Mouse (Mus musculus): ENCODE measurements at regions not wholly inside any gene's neighbourhood (a gene's known extent, or its start where the extent isn't known, plus 50 kb on each side); places are given as distances from the start of the nearest gene placed in this dataset.
"Not testable (repeated sequence)": the region's sequence is repeated elsewhere in the genome, so short reads cannot be mapped to it uniquely, and the experiment has no call there.

- DNase-seq (ENCODE audit: low spot score) (no peak), ATAC-seq (ENCODE audit: low FRiP score, low read depth) (no peak)
- no peaks in the 10 kb centered on the region for H3K9me3 ChIP-seq (ENCODE audit: control insufficient read depth, low read length)
- H3K4me1 ChIP-seq (ENCODE audit: control insufficient read depth, insufficient read depth, low read length): no peaks in the 10 kb centered on the region
- no peak overlapping the region for H3K9ac ChIP-seq (ENCODE audit: low read depth, low read length, severe bottlenecking)
- no peak overlapping the region for H3K27ac ChIP-seq (replicated peaks; ENCODE audit: low read depth, low read length)
- H3K36me3 ChIP-seq (ENCODE audit: control insufficient read depth, insufficient read depth, low read length): no peaks in the 10 kb centered on the region
- H3K4me2 ChIP-seq (replicated peaks; ENCODE audit: low read depth, low read length, severe bottlenecking): no peak overlapping the region
- H3K27me3 ChIP-seq (ENCODE audit: control insufficient read depth, insufficient read depth, low read length): no peaks in the 10 kb centered on the region
- H3K4me3 ChIP-seq (replicated peaks; ENCODE audit: low read length): no peak overlapping the region
- TF ChIP-seq POLR2A (IDR thresholded peaks at IDR 0.05; ENCODE audit: borderline replicate concordance, extremely low read depth, insufficient read depth, insufficient read length): no peak
- WGBS: 76% methylated on average over 8 of the region's 8 CpGs
Observed at GRCm38 (mm10) chr1:83970641-83971285, 393.2 kb downstream of the Pid1 start.

GRCm38 (mm10) chr1:83964631-83965030, 399.3 kb downstream of the Pid1 start:
- H3K27ac ChIP-seq (replicated peaks; ENCODE audit: low read depth, low read length); H3K4me1 ChIP-seq (ENCODE audit: control insufficient read depth, insufficient read depth, low read length); H3K4me2 ChIP-seq (replicated peaks; ENCODE audit: low read depth, low read length, severe bottlenecking); H3K36me3 ChIP-seq (ENCODE audit: control insufficient read depth, insufficient read depth, low read length); H3K27me3 ChIP-seq (ENCODE audit: control insufficient read depth, insufficient read depth, low read length); H3K9me3 ChIP-seq (ENCODE audit: control insufficient read depth, low read length); H3K9ac ChIP-seq (ENCODE audit: low read depth, low read length, severe bottlenecking); H3K4me3 ChIP-seq (replicated peaks; ENCODE audit: low read length); ATAC-seq (ENCODE audit: low FRiP score, low read depth); DNase-seq (ENCODE audit: low spot score): not testable (repeated sequence)

- H3K9ac ChIP-seq (ENCODE audit: low read depth, low read length, severe bottlenecking): no peak overlapping the region
- H3K27ac ChIP-seq (replicated peaks; ENCODE audit: low read depth, low read length): no peak overlapping the region
- WGBS: 94% methylated on average over 2 of the region's 2 CpGs
- no peak overlapping the region for H3K4me2 ChIP-seq (replicated peaks; ENCODE audit: low read depth, low read length, severe bottlenecking)
- no peaks in the 10 kb centered on the region for H3K4me1 ChIP-seq (ENCODE audit: control insufficient read depth, insufficient read depth, low read length)
- ATAC-seq (ENCODE audit: low FRiP score, low read depth) (no peak), DNase-seq (ENCODE audit: low spot score) (no peak)
- H3K9me3 ChIP-seq (ENCODE audit: control insufficient read depth, low read length): no peaks in the 10 kb centered on the region
- no peak overlapping the region for H3K4me3 ChIP-seq (replicated peaks; ENCODE audit: low read length)
- H3K36me3 ChIP-seq (ENCODE audit: control insufficient read depth, insufficient read depth, low read length): no peaks in the 10 kb centered on the region
- TF ChIP-seq POLR2A (IDR thresholded peaks at IDR 0.05; ENCODE audit: borderline replicate concordance, extremely low read depth, insufficient read depth, insufficient read length): no peak
- no peaks in the 10 kb centered on the region for H3K27me3 ChIP-seq (ENCODE audit: control insufficient read depth, insufficient read depth, low read length)
Observed at GRCm38 (mm10) chr1:83961761-83962160, 402.2 kb downstream of the Pid1 start.

- Histone ChIP-seq H3K9me3 (ENCODE audit: control insufficient read depth, low read length) (no peaks in the 10 kb centered on the region), H3K27ac (replicated peaks; ENCODE audit: low read depth, low read length) (no peak overlapping the region), H3K36me3 (ENCODE audit: control insufficient read depth, insufficient read depth, low read length) (no peaks in the 10 kb centered on the region), H3K9ac (ENCODE audit: low read depth, low read length, severe bottlenecking) (no peak overlapping the region), H3K4me3 (replicated peaks; ENCODE audit: low read length) (no peak overlapping the region), H3K4me1 (ENCODE audit: control insufficient read depth, insufficient read depth, low read length) (no peaks in the 10 kb centered on the region), H3K4me2 (replicated peaks; ENCODE audit: low read depth, low read length, severe bottlenecking) (no peak overlapping the region), H3K27me3 (ENCODE audit: control insufficient read depth, insufficient read depth, low read length) (no peaks in the 10 kb centered on the region)
- ATAC-seq (ENCODE audit: low FRiP score, low read depth) (no peak), DNase-seq (ENCODE audit: low spot score) (no peak)
- no peak for TF ChIP-seq POLR2A (IDR thresholded peaks at IDR 0.05; ENCODE audit: borderline replicate concordance, extremely low read depth, insufficient read depth, insufficient read length)
- 90% methylated on average over 4 of the region's 4 CpGs for WGBS
Observed at GRCm38 (mm10) chr1:83959756-83960155, 404.2 kb downstream of the Pid1 start.

GRCm38 (mm10) chr1:83922900-83923299, 441.1 kb downstream of the Pid1 start:
- Histone ChIP-seq H3K9ac (ENCODE audit: low read depth, low read length, severe bottlenecking) (no peak overlapping the region), H3K9me3 (ENCODE audit: control insufficient read depth, low read length) (no peaks in the 10 kb centered on the region), H3K4me1 (ENCODE audit: control insufficient read depth, insufficient read depth, low read length) (no peaks in the 10 kb centered on the region), H3K4me2 (replicated peaks; ENCODE audit: low read depth, low read length, severe bottlenecking) (no peak overlapping the region), H3K27me3 (ENCODE audit: control insufficient read depth, insufficient read depth, low read length) (no peaks in the 10 kb centered on the region), H3K27ac (replicated peaks; ENCODE audit: low read depth, low read length) (no peak overlapping the region), H3K4me3 (replicated peaks; ENCODE audit: low read length) (no peak overlapping the region), H3K36me3 (ENCODE audit: control insufficient read depth, insufficient read depth, low read length) (no peaks in the 10 kb centered on the region)
- ATAC-seq (ENCODE audit: low FRiP score, low read depth) (no peak), DNase-seq (ENCODE audit: low spot score) (no peak)
- WGBS: 93% methylated on average over 2 of the region's 2 CpGs
- TF ChIP-seq POLR2A (IDR thresholded peaks at IDR 0.05; ENCODE audit: borderline replicate concordance, extremely low read depth, insufficient read depth, insufficient read length): no peak

GRCm38 (mm10) chr1:83915454-83915853, 448.5 kb downstream of the Pid1 start:
- H3K9ac ChIP-seq (ENCODE audit: low read depth, low read length, severe bottlenecking): no peak overlapping the region
- H3K36me3 ChIP-seq (ENCODE audit: control insufficient read depth, insufficient read depth, low read length): no peaks in the 10 kb centered on the region
- no peak overlapping the region for H3K27ac ChIP-seq (replicated peaks; ENCODE audit: low read depth, low read length)
- WGBS: 75% methylated on average over 5 of the region's 5 CpGs
- no peak overlapping the region for H3K4me3 ChIP-seq (replicated peaks; ENCODE audit: low read length)
- no peaks in the 10 kb centered on the region for H3K4me1 ChIP-seq (ENCODE audit: control insufficient read depth, insufficient read depth, low read length)
- no peaks in the 10 kb centered on the region for H3K27me3 ChIP-seq (ENCODE audit: control insufficient read depth, insufficient read depth, low read length)
- TF ChIP-seq POLR2A (IDR thresholded peaks at IDR 0.05; ENCODE audit: borderline replicate concordance, extremely low read depth, insufficient read depth, insufficient read length): no peak
- no peaks in the 10 kb centered on the region for H3K9me3 ChIP-seq (ENCODE audit: control insufficient read depth, low read length)
- H3K4me2 ChIP-seq (replicated peaks; ENCODE audit: low read depth, low read length, severe bottlenecking): no peak overlapping the region
- DNase-seq (ENCODE audit: low spot score): no peak
- no peak for ATAC-seq (ENCODE audit: low FRiP score, low read depth)
